Mouse (Mus musculus) kidney, embryonic 14.5 days (tissue): ENCODE measurements at regions not wholly inside any gene's neighbourhood (a gene's known extent, or its start where the extent isn't known, plus 50 kb on each side); places are given as distances from the start of the nearest gene placed in this dataset.

Source experiments
- ATAC-seq: fragments of 200-750 bp; cut with Nextera tagmentation; 2 replicates; pipeline ENCODE4 v1.8.0; 2017; ENCODE audit warnings: moderate number of reproducible peaks, mild to moderate bottlenecking, moderate TSS enrichment, moderate library complexity; ENCODE audit not compliant: low FRiP score, low TSS enrichment
- H3K27ac ChIP-seq: fragments of 300-500 bp; sonication (generic); 2 replicates; pipeline ENCODE4 v1.5.1; 2014; ENCODE audit warnings: low read depth, mild to moderate bottlenecking, low read length, moderate library complexity, mixed read lengths
- H3K27me3 ChIP-seq: fragments of 300-500 bp; sonication (generic); 2 replicates; pipeline ENCODE4 v1.6.1; 2014; ENCODE audit warnings: mild to moderate bottlenecking, low read length; ENCODE audit not compliant: control insufficient read depth, insufficient read depth
- H3K36me3 ChIP-seq: fragments of 300-500 bp; sonication (generic); 2 replicates; pipeline ENCODE4 v1.6.1; 2014; ENCODE audit warnings: low read length, mixed read lengths; ENCODE audit not compliant: control insufficient read depth, insufficient read depth
- H3K4me1 ChIP-seq: fragments of 300-500 bp; sonication (generic); 2 replicates; pipeline ENCODE4 v1.6.1; 2014; ENCODE audit warnings: low read length, mixed read lengths; ENCODE audit not compliant: control insufficient read depth, insufficient read depth
- H3K4me2 ChIP-seq: fragments of 300-500 bp; sonication (generic); replicated peaks from 2 replicates; pipeline ENCODE4 v1.6.1; 2014; ENCODE audit warnings: low read depth, mild to moderate bottlenecking, low read length
- H3K4me3 ChIP-seq: fragments of 300-500 bp; sonication (generic); 2 replicates; pipeline ENCODE4 v1.5.1; 2014; ENCODE audit warnings: mild to moderate bottlenecking, low read length
- H3K9ac ChIP-seq: fragments of 300-500 bp; sonication (generic); 2 replicates; pipeline ENCODE4 v1.6.1; 2014; ENCODE audit warnings: low read depth, mild to moderate bottlenecking, low read length, moderate library complexity
- H3K9me3 ChIP-seq: fragments of 300-500 bp; sonication (generic); 2 replicates; pipeline ENCODE4 v1.6.1; 2016; ENCODE audit warnings: low read length; ENCODE audit not compliant: control insufficient read depth
- WGBS: fragments of 180-500 bp; shearing (Covaris S2); extraction: QIAGEN DNeasy Blood & Tissue Kit; methylation state at CpG from one replicate; pipeline ENCODE4 v1.1.7; 2014; 5-methylcytosine and 5-hydroxymethylcytosine counted together

GRCm38 (mm10) chr5:37879668-37880380 is 55.4 kb upstream of the Msx1 start:
- Histone ChIP-seq H3K27ac (no peak overlapping the region), H3K9ac (no peak overlapping the region), H3K27me3 (no peaks in the 10 kb centered on the region), H3K4me1 (no peaks in the 10 kb centered on the region), H3K4me2 (no peak overlapping the region), H3K36me3 (no peaks in the 10 kb centered on the region), H3K9me3 (no peaks in the 10 kb centered on the region), H3K4me3 (no peak overlapping the region)
- 77% methylated on average over 2 of the region's 2 CpGs for WGBS
- ATAC-seq, result no peak

GRCm38 (mm10) chr5:37876240-37876639 is 51.9 kb upstream of the Msx1 start:
- no peak overlapping the region for H3K9ac ChIP-seq
- H3K4me1 ChIP-seq, result no peaks in the 10 kb centered on the region
- H3K9me3 ChIP-seq, result no peaks in the 10 kb centered on the region
- no peak for ATAC-seq
- H3K4me2 ChIP-seq, result no peak overlapping the region
- H3K27me3 ChIP-seq, result no peaks in the 10 kb centered on the region
- 42% methylated on average over 4 of the region's 4 CpGs for WGBS
- H3K36me3 ChIP-seq, result no peaks in the 10 kb centered on the region
- no peak overlapping the region for H3K4me3 ChIP-seq
- no peak overlapping the region for H3K27ac ChIP-seq

DNA sequence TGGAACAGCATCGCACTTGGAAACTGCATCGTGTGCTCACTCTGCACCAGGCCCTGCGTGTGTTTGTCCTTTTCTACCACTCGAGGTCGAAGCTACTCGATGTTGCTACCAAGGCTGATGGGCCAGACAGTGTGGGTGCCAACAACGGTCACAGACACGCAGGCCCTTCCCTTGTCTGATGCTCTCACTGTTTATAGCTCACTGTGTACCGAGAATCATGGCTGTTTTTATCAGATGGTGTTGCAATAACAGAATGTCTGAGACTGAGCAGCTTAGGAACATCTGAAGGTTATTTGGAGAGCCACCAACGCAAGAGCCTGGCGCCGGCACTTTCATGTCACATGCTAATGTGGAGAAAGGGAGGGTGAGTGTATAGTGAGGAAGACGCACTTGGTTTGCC is 51.1 kb upstream of the Msx1 start:
- Histone ChIP-seq H3K9ac (no peak overlapping the region), H3K27ac (no peak overlapping the region), H3K4me2 (no peak overlapping the region), H3K4me3 (no peak overlapping the region), H3K36me3 (no peaks in the 10 kb centered on the region), H3K27me3 (no peaks in the 10 kb centered on the region), H3K9me3 (no peaks in the 10 kb centered on the region), H3K4me1 (no peaks in the 10 kb centered on the region)
- WGBS, result 88% methylated on average over 13 of the region's 13 CpGs
- ATAC-seq, result no peak

GRCm38 (mm10) chr5:37874784-37875281 is 50.5 kb upstream of the Msx1 start:
- Histone ChIP-seq H3K4me2 (no peak overlapping the region), H3K36me3 (no peaks in the 10 kb centered on the region), H3K4me3 (no peak overlapping the region), H3K4me1 (no peaks in the 10 kb centered on the region), H3K9ac (no peak overlapping the region), H3K27me3 (no peaks in the 10 kb centered on the region), H3K27ac (no peak overlapping the region), H3K9me3 (no peaks in the 10 kb centered on the region)
- ATAC-seq, result no peak
- WGBS, result 82% methylated on average over 6 of the region's 6 CpGs
